Comparison of ENCODE assay signal across 8 mouse cellular contexts in genomic region chr15:99093291-99094258, GRCm38 (mm10). TPM values are rescaled to one million over a fixed set of nuclear protein-coding genes. Genes with fewer than 3 reads are reported as not detected.
A peak's percentile ranks its signal among the peaks of the same experiment; 100 is the strongest.
DNase-seq lines count a peak whose midpoint lies in the region; ATAC-seq and TF ChIP-seq lines count a peak whose summit lies in the region.

No protein-coding gene starts in this region.

- H3K9me3 ChIP-seq in limb, embryonic 10.5 days (replicated peaks) = no peaks in the 10 kb centered on the region

- no peak for DNase-seq in thymus, adult 2 months
- no peak for DNase-seq in thymus, postnatal 14 days
- DNase-seq in embryo, embryonic 9.5 days (ENCODE audit: extremely low spot score) = peak; percentile 82
- DNase-seq in heart, postnatal 14 days = peak; percentile 42 to 55
- DNase-seq in limb, embryonic 10.5 days (ENCODE audit: low spot score) = peak; percentile 77
- peak; percentile 64 for DNase-seq in yolk sac, embryonic 10.5 days (ENCODE audit: low spot score)
- no peak for DNase-seq in urinary bladder, postnatal 14 days (ENCODE audit: low spot score)

- H3K4me3 ChIP-seq in thymus, adult 2 months (ENCODE audit: control insufficient read depth, insufficient read depth, low read length) = no peak overlapping the region
- peak overlapping the region; percentile 55 for H3K4me3 ChIP-seq in limb, embryonic 10.5 days

- peak; percentile 46; the same call in 1 of the 2 replicates for TF ChIP-seq CTCF in thymus, adult 2 months (IDR thresholded peaks at IDR 0.05; ENCODE audit: borderline replicate concordance, control insufficient read depth, extremely low read depth, insufficient read depth, low read length, poor library complexity)

- H3K36me3 ChIP-seq in thymus, adult 2 months (ENCODE audit: control insufficient read depth, insufficient read depth, low read length) = no peaks in the 10 kb centered on the region
- no peaks in the 10 kb centered on the region for H3K36me3 ChIP-seq in limb, embryonic 10.5 days

- no peak for TF ChIP-seq POLR2A in thymus, adult 2 months (IDR thresholded peaks at IDR 0.05; ENCODE audit: control insufficient read depth, extremely low read depth, insufficient read depth, low read length, poor library complexity)

- peaks cover 46% of the 10 kb centered on the region for H3K27me3 ChIP-seq in thymus, adult 2 months (ENCODE audit: control insufficient read depth, insufficient read depth, low read length)
- H3K27me3 ChIP-seq in limb, embryonic 10.5 days (ENCODE audit: low read depth, poor library complexity, severe bottlenecking) = peaks cover 99% of the 10 kb centered on the region

- 7% methylated on average over 56 of the region's 56 CpGs for WGBS in thymus, adult 2 months
- WGBS in limb, embryonic 10.5 days = under 1% methylated on average over 56 of the region's 56 CpGs

- H3K27ac ChIP-seq in thymus, adult 2 months (ENCODE audit: control insufficient read depth, insufficient read depth, low read length) = no peak overlapping the region
- H3K27ac ChIP-seq in limb, embryonic 10.5 days = peak overlapping the region; percentile 75

- peak; percentile 71 for ATAC-seq in megakaryocyte progenitor cell, adult 5-6 weeks (replicated peaks; ENCODE audit: poor library complexity)

- intact Hi-C loops in heart, postnatal 14 days (cut with DNase I) = no loop called here

- 0 out of 2 replicates have a peak, but pooled peaks cover 8% of the 10 kb centered on the region for H3K4me1 ChIP-seq in thymus, adult 2 months (replicated peaks; ENCODE audit: control insufficient read depth, insufficient read depth, low read length)
- peaks cover 58% of the 10 kb centered on the region for H3K4me1 ChIP-seq in limb, embryonic 10.5 days

RNA-seq across cellular contexts. Expression of gene Dnajc22, which starts 0.6 kb away (rescaled TPM):
- 0.39 and 0.46 TPM in 2 replicates for polyA plus RNA-seq in thymus, adult 2 months (2012; rRNA removed)
- total RNA-seq in heart, postnatal 14 days (2021) = under 1 TPM; 0.27 to 0.45 TPM
- 1.4 and 2.1 TPM in 2 replicates for polyA plus RNA-seq in limb, embryonic 10.5 days (2016; fragmentation: Nextera tagmentation; extraction: Ambion mirVana)
- not detected in 2 replicates for total RNA-seq in megakaryocyte progenitor cell, adult 5-6 weeks (2015)
- total RNA-seq in megakaryocyte progenitor cell, adult 5-6 weeks (2017) = not detected in 2 replicates

RNA-seq across cellular contexts. Expression of gene C1ql4, which starts 6.0 kb away (rescaled TPM):
- 0.08 and 0.27 TPM in 2 replicates for polyA plus RNA-seq in thymus, adult 2 months (2012; rRNA removed)
- not detected for total RNA-seq in heart, postnatal 14 days (2021)
- 0.15 and 0.23 TPM in 2 replicates for polyA plus RNA-seq in limb, embryonic 10.5 days (2016; fragmentation: Nextera tagmentation; extraction: Ambion mirVana)
- not detected in 2 replicates for total RNA-seq in megakaryocyte progenitor cell, adult 5-6 weeks (2015)
- total RNA-seq in megakaryocyte progenitor cell, adult 5-6 weeks (2017) = not detected in 2 replicates

RNA-seq across cellular contexts. Expression of gene Troap, which starts 19.2 kb away (rescaled TPM):
- polyA plus RNA-seq in thymus, adult 2 months (2012; rRNA removed) = 40.8 and 57.0 TPM in 2 replicates
- total RNA-seq in heart, postnatal 14 days (2021) = 1 to 10 TPM; 2.1 to 2.2 TPM
- polyA plus RNA-seq in limb, embryonic 10.5 days (2016; fragmentation: Nextera tagmentation; extraction: Ambion mirVana) = 54.8 and 56.2 TPM in 2 replicates
- total RNA-seq in megakaryocyte progenitor cell, adult 5-6 weeks (2015) = 28.0 and 30.5 TPM in 2 replicates
- total RNA-seq in megakaryocyte progenitor cell, adult 5-6 weeks (2017) = 19.8 and 25.7 TPM in 2 replicates

RNA-seq across cellular contexts. Expression of gene Spats2, which starts 32.1 kb away (rescaled TPM):
- polyA plus RNA-seq in thymus, adult 2 months (2012; rRNA removed) = 11.8 and 12.2 TPM in 2 replicates
- 10 to 100 TPM; 11.4 to 12.3 TPM for total RNA-seq in heart, postnatal 14 days (2021)
- polyA plus RNA-seq in limb, embryonic 10.5 days (2016; fragmentation: Nextera tagmentation; extraction: Ambion mirVana) = 60.5 and 64.1 TPM in 2 replicates
- total RNA-seq in megakaryocyte progenitor cell, adult 5-6 weeks (2015) = 0.27 TPM in 1 of 2 replicates, not detected in the other
- 0.25 and 0.44 TPM in 2 replicates for total RNA-seq in megakaryocyte progenitor cell, adult 5-6 weeks (2017)

RNA-seq across cellular contexts. Expression of gene Prph, which starts 38.6 kb away (rescaled TPM):
- polyA plus RNA-seq in thymus, adult 2 months (2012; rRNA removed) = 1.9 and 2.3 TPM in 2 replicates
- total RNA-seq in heart, postnatal 14 days (2021) = under 1 TPM; 0.44 to 0.86 TPM
- polyA plus RNA-seq in limb, embryonic 10.5 days (2016; fragmentation: Nextera tagmentation; extraction: Ambion mirVana) = 0.16 TPM in 1 of 2 replicates, not detected in the other
- 0.07 TPM in 1 of 2 replicates, not detected in the other for total RNA-seq in megakaryocyte progenitor cell, adult 5-6 weeks (2015)
- total RNA-seq in megakaryocyte progenitor cell, adult 5-6 weeks (2017) = not detected in 2 replicates

Comparison
In these comparisons a context has a peak if more than half of its experiments do, and no peak if none do; other contexts are left out.
1. DNase-seq: peak in embryo, embryonic 9.5 days (single experiment), heart, postnatal 14 days (2 of 2), limb, embryonic 10.5 days (single experiment) and yolk sac, embryonic 10.5 days (single experiment); none in thymus, adult 2 months (single experiment), thymus, postnatal 14 days (single experiment) and urinary bladder, postnatal 14 days (single experiment).
2. RNA of gene Troap, which starts 19.2 kb away (total RNA-seq): 19.8 to 30.5 TPM in megakaryocyte progenitor cell, adult 5-6 weeks; 2.1 to 2.2 TPM in heart, postnatal 14 days; every median in the first group is over 4 times any median in the second.